Mouse (Mus musculus) cortical plate, adult 2 months (tissue): Measurements from ENCODE around the gene Stub1.

Source experiments
- CTCF ChIP-seq: fragments of 200-500 bp; IDR thresholded peaks from 2 replicates; pipeline ENCODE4 v1.5.1; 2011; ENCODE audit warnings: mild to moderate bottlenecking, control low read depth, low read length; ENCODE audit not compliant: insufficient read depth; ENCODE audit errors: extremely low read depth
- POLR2A ChIP-seq: fragments of 200-500 bp; IDR thresholded peaks from 2 replicates; pipeline ENCODE4 v1.6.1; 2011; ENCODE audit warnings: mild to moderate bottlenecking, low read length, control low read depth; ENCODE audit not compliant: insufficient read depth; ENCODE audit errors: extremely low read depth

DNA sequence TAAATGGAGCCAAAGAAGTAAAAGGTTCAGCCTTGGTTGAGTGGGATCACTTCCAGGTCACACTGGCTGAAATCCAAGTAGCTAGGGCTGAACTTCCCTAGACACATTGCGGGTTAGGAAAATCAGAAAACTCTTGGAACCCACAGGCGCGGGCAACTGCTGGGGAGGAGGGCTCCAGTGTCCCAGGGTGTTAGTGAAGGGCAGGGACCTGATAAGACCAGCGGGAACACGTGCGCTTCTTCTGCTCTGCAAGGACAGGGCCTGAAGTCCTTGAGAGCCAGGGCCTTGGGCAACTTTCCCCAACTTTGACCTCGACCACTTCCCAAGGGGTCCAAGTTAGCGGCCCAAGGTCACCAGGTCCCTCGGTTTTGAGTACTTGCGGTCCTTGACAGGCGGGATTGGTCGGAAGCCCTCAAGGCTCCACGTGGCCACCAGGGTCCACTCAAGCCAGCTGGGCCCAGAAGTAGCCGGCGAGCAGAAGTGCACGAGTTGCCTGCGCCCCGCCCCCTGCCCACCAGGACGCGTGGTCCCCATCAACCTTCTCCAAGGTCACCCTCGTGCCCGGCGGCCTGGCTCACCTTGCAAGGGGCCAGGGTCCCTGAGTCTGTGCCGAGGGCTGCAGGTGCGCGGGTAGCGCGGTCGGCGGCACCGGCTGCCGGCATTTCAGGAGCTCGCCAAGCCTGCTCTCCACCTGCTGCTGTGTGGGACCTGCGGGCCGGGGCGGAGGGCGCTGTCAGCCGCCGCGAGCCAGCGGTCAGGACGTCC is 34.8 kb upstream of the Stub1 start:
- TF ChIP-seq CTCF (no peak), POLR2A (no peak)
